In genomic region chr1:175668666-175669405, GRCm38 (mm10) we compare ENCODE assay signal across 8 mouse cellular contexts. TPM values are rescaled to one million over a fixed set of nuclear protein-coding genes. Genes with fewer than 3 reads are reported as not detected.
DNase-seq lines count a peak whose midpoint lies in the region; ATAC-seq and TF ChIP-seq lines count a peak whose summit lies in the region.

No protein-coding gene starts in this region.

- no peak overlapping the region for H3K9ac ChIP-seq in forebrain, embryonic 14.5 days (ENCODE audit: low read length)
- H3K9ac ChIP-seq in kidney, embryonic 16.5 days (replicated peaks; ENCODE audit: low read length): no peak overlapping the region
- H3K9ac ChIP-seq in midbrain, embryonic 15.5 days: no peak overlapping the region

- TF ChIP-seq CTCF in Patski (IDR thresholded peaks at IDR 0.05): peak; percentile 78

- POLR2A ChIA-PET in Patski (lab: Charles Lee): no interaction called here

- H3K4me3 ChIP-seq in forebrain, embryonic 14.5 days (ENCODE audit: low read depth, low read length): no peak overlapping the region
- H3K4me3 ChIP-seq in kidney, embryonic 16.5 days (ENCODE audit: low read length): no peak overlapping the region
- H3K4me3 ChIP-seq in midbrain, embryonic 15.5 days: no peak overlapping the region

- no peaks in the 10 kb centered on the region for H3K9me3 ChIP-seq in forebrain, embryonic 14.5 days (replicated peaks; ENCODE audit: control insufficient read depth, low read length)
- no peaks in the 10 kb centered on the region for H3K9me3 ChIP-seq in kidney, embryonic 16.5 days (ENCODE audit: low read length)
- no peaks in the 10 kb centered on the region for H3K9me3 ChIP-seq in midbrain, embryonic 15.5 days

- ATAC-seq in Patski: peak; percentile 65
- peak; percentile 65 for ATAC-seq in forebrain, embryonic 14.5 days
- ATAC-seq in kidney, embryonic 16.5 days (ENCODE audit: low FRiP score, low TSS enrichment): peak; percentile 59
- peak; percentile 72 for ATAC-seq in midbrain, embryonic 15.5 days (replicated peaks)

- no peak overlapping the region for H3K4me2 ChIP-seq in forebrain, embryonic 14.5 days (ENCODE audit: low read length)
- no peak overlapping the region for H3K4me2 ChIP-seq in kidney, embryonic 16.5 days (replicated peaks; ENCODE audit: low read depth, low read length)
- H3K4me2 ChIP-seq in midbrain, embryonic 15.5 days: no peak overlapping the region

- H3K27ac ChIP-seq in forebrain, embryonic 14.5 days (ENCODE audit: low read depth, low read length): no peak overlapping the region
- H3K27ac ChIP-seq in kidney, embryonic 16.5 days (ENCODE audit: low read length): no peak overlapping the region
- no peak overlapping the region for H3K27ac ChIP-seq in midbrain, embryonic 15.5 days

- H3K36me3 ChIP-seq in forebrain, embryonic 14.5 days (ENCODE audit: control insufficient read depth, insufficient read depth, low read length): no peaks in the 10 kb centered on the region
- no peaks in the 10 kb centered on the region for H3K36me3 ChIP-seq in kidney, embryonic 16.5 days (ENCODE audit: insufficient read depth, low read length)
- no peaks in the 10 kb centered on the region for H3K36me3 ChIP-seq in midbrain, embryonic 15.5 days (replicated peaks)

- CTCF ChIA-PET in Patski (lab: Charles Lee): interaction anchor here (0.8 to 1.5 kb wide), 3 partner anchors 23 to 1074 kb away, joined by 3 to 4 read pairs (median 4); partner anchors contain the start of genes Chml and Opn3

- in situ Hi-C loops in Patski (cut with MboI; ENCODE audit: low pct_unique_long_range_greater_than_20kb): loop anchor here (5.0 to 25.0 kb wide), 2 partner anchors 617 to 1082 kb away; no protein-coding TSS in a partner anchor

- DNase-seq in left cerebral cortex, postnatal 14 days (ENCODE audit: low spot score in 2 of 2): peak; percentile 54 to 58
- DNase-seq in left cerebral cortex, postnatal 4 days: no peak
- no peak for DNase-seq in Patski (ENCODE audit: low read depth, low spot score)
- peak; percentile 67 for DNase-seq in forebrain, embryonic 14.5 days (ENCODE audit: low spot score)
- no peak for DNase-seq in adrenal gland, postnatal 25 days
- no peak for DNase-seq in gastrocnemius, postnatal 25 days

- no peaks in the 10 kb centered on the region for H3K4me1 ChIP-seq in forebrain, embryonic 14.5 days (ENCODE audit: control insufficient read depth, insufficient read depth, low read length)
- no peaks in the 10 kb centered on the region for H3K4me1 ChIP-seq in kidney, embryonic 16.5 days (ENCODE audit: insufficient read depth, low read length)
- no peaks in the 10 kb centered on the region for H3K4me1 ChIP-seq in midbrain, embryonic 15.5 days

- intact Hi-C loops in left cerebral cortex, postnatal 14 days (cut with DNase I): loop anchor here (5.0 kb wide), 2 partner anchors 42 to 617 kb away; partner anchors contain the start of gene Fh1
- intact Hi-C loops in left cerebral cortex, postnatal 4 days (cut with DNase I): no loop called here

- no peaks in the 10 kb centered on the region for H3K27me3 ChIP-seq in Patski
- no peaks in the 10 kb centered on the region for H3K27me3 ChIP-seq in forebrain, embryonic 14.5 days (replicated peaks; ENCODE audit: control insufficient read depth, insufficient read depth, low read length)
- no peaks in the 10 kb centered on the region for H3K27me3 ChIP-seq in kidney, embryonic 16.5 days (ENCODE audit: insufficient read depth, low read length)
- no peaks in the 10 kb centered on the region for H3K27me3 ChIP-seq in midbrain, embryonic 15.5 days (replicated peaks)

- WGBS in forebrain, embryonic 14.5 days: 78% methylated on average over 5 of the region's 5 CpGs
- WGBS in kidney, embryonic 16.5 days: 73% methylated on average over 5 of the region's 5 CpGs
- 83% methylated on average over 5 of the region's 5 CpGs for WGBS in midbrain, embryonic 15.5 days

RNA-seq across cellular contexts. Expression of gene Opn3, which starts 23.7 kb away (rescaled TPM):
- total RNA-seq in left cerebral cortex, postnatal 14 days (2021): 10 to 100 TPM; 12.7 to 14.5 TPM
- total RNA-seq in left cerebral cortex, postnatal 4 days (2021): 1 to 10 TPM; 6.0 to 7.7 TPM
- 0.58 TPM for polyA plus RNA-seq in Patski (2021)
- 4.3 and 4.9 TPM in 2 replicates for polyA plus RNA-seq in forebrain, embryonic 14.5 days (2014; fragmentation: Nextera tagmentation; extraction: Ambion mirVana)
- polyA plus RNA-seq in kidney, embryonic 16.5 days (2015; fragmentation: Nextera tagmentation; extraction: Ambion mirVana): 9.3 and 9.4 TPM in 2 replicates
- polyA plus RNA-seq in midbrain, embryonic 15.5 days (2015; fragmentation: Nextera tagmentation; extraction: Ambion mirVana): 7.0 and 8.6 TPM in 2 replicates
- total RNA-seq in adrenal gland, postnatal 25 days (2021): 7.2 and 10.4 TPM in 2 replicates
- 1 to 10 TPM; 4.0 to 4.6 TPM for total RNA-seq in gastrocnemius, postnatal 25 days (2021)

RNA-seq across cellular contexts. Expression of gene Chml, which starts 23.9 kb away (rescaled TPM):
- total RNA-seq in left cerebral cortex, postnatal 14 days (2021): 10 to 100 TPM; 14.0 to 14.4 TPM
- 10 to 100 TPM; 16.2 to 18.4 TPM for total RNA-seq in left cerebral cortex, postnatal 4 days (2021)
- polyA plus RNA-seq in Patski (2021): 3.8 TPM
- polyA plus RNA-seq in forebrain, embryonic 14.5 days (2014; fragmentation: Nextera tagmentation; extraction: Ambion mirVana): 2.0 and 2.5 TPM in 2 replicates
- polyA plus RNA-seq in kidney, embryonic 16.5 days (2015; fragmentation: Nextera tagmentation; extraction: Ambion mirVana): 3.0 and 3.6 TPM in 2 replicates
- 3.5 and 3.7 TPM in 2 replicates for polyA plus RNA-seq in midbrain, embryonic 15.5 days (2015; fragmentation: Nextera tagmentation; extraction: Ambion mirVana)
- total RNA-seq in adrenal gland, postnatal 25 days (2021): 9.1 and 10.3 TPM in 2 replicates
- total RNA-seq in gastrocnemius, postnatal 25 days (2021): 1 to 10 TPM; 2.1 to 3.2 TPM

RNA-seq across cellular contexts. Expression of gene Wdr64, which starts 29.6 kb away (rescaled TPM):
- total RNA-seq in left cerebral cortex, postnatal 14 days (2021): under 1 TPM; 0.13 to 0.15 TPM
- total RNA-seq in left cerebral cortex, postnatal 4 days (2021): not detected
- polyA plus RNA-seq in Patski (2021): not detected
- polyA plus RNA-seq in forebrain, embryonic 14.5 days (2014; fragmentation: Nextera tagmentation; extraction: Ambion mirVana): not detected in 2 replicates
- polyA plus RNA-seq in kidney, embryonic 16.5 days (2015; fragmentation: Nextera tagmentation; extraction: Ambion mirVana): not detected in 2 replicates
- polyA plus RNA-seq in midbrain, embryonic 15.5 days (2015; fragmentation: Nextera tagmentation; extraction: Ambion mirVana): not detected in 2 replicates
- not detected in 2 replicates for total RNA-seq in adrenal gland, postnatal 25 days (2021)
- not detected for total RNA-seq in gastrocnemius, postnatal 25 days (2021)

RNA-seq across cellular contexts. Expression of gene Fh1, which starts 43.4 kb away (rescaled TPM):
- 10 to 100 TPM; 76.5 to 90.3 TPM for total RNA-seq in left cerebral cortex, postnatal 14 days (2021)
- total RNA-seq in left cerebral cortex, postnatal 4 days (2021): 10 to 100 TPM; 66.2 to 73.0 TPM
- 146 TPM for polyA plus RNA-seq in Patski (2021)
- polyA plus RNA-seq in forebrain, embryonic 14.5 days (2014; fragmentation: Nextera tagmentation; extraction: Ambion mirVana): 91.5 and 107 TPM in 2 replicates
- 142 and 160 TPM in 2 replicates for polyA plus RNA-seq in kidney, embryonic 16.5 days (2015; fragmentation: Nextera tagmentation; extraction: Ambion mirVana)
- polyA plus RNA-seq in midbrain, embryonic 15.5 days (2015; fragmentation: Nextera tagmentation; extraction: Ambion mirVana): 91.9 and 102 TPM in 2 replicates
- 152 and 184 TPM in 2 replicates for total RNA-seq in adrenal gland, postnatal 25 days (2021)
- 100 to 1,000 TPM; 273 to 299 TPM for total RNA-seq in gastrocnemius, postnatal 25 days (2021)

RNA-seq across cellular contexts. Expression of gene Kmo, which starts 48.7 kb away (rescaled TPM):
- not detected for total RNA-seq in left cerebral cortex, postnatal 14 days (2021)
- total RNA-seq in left cerebral cortex, postnatal 4 days (2021): under 1 TPM; 0.10 to 0.34 TPM
- 0.10 TPM for polyA plus RNA-seq in Patski (2021)
- not detected in 2 replicates for polyA plus RNA-seq in forebrain, embryonic 14.5 days (2014; fragmentation: Nextera tagmentation; extraction: Ambion mirVana)
- 0.16 and 0.22 TPM in 2 replicates for polyA plus RNA-seq in kidney, embryonic 16.5 days (2015; fragmentation: Nextera tagmentation; extraction: Ambion mirVana)
- polyA plus RNA-seq in midbrain, embryonic 15.5 days (2015; fragmentation: Nextera tagmentation; extraction: Ambion mirVana): 0.11 and 0.18 TPM in 2 replicates
- total RNA-seq in adrenal gland, postnatal 25 days (2021): 0.43 and 1.0 TPM in 2 replicates
- under 1 TPM; 0.26 to 0.27 TPM for total RNA-seq in gastrocnemius, postnatal 25 days (2021)

Comparison
In these comparisons a context has a peak if more than half of its experiments do, and no peak if none do; other contexts are left out.
1. DNase-seq: peak in left cerebral cortex, postnatal 14 days (2 of 2) and forebrain, embryonic 14.5 days (single experiment); none in left cerebral cortex, postnatal 4 days (single experiment), Patski (single experiment), adrenal gland, postnatal 25 days (single experiment) and gastrocnemius, postnatal 25 days (single experiment).
2. Peak in every context shown above with its lines, with median percentiles within 50 percentile points of each other: ATAC-seq.